Mouse (Mus musculus): Measurements from ENCODE around the gene Lrrtm4. TPM values are rescaled to one million over a fixed set of nuclear protein-coding genes. Genes with fewer than 3 reads are reported as not detected.

Lrrtm4 gene
- total RNA-seq (2021), result 10 to 100 TPM; 65.8 to 70.2 TPM

DNA sequence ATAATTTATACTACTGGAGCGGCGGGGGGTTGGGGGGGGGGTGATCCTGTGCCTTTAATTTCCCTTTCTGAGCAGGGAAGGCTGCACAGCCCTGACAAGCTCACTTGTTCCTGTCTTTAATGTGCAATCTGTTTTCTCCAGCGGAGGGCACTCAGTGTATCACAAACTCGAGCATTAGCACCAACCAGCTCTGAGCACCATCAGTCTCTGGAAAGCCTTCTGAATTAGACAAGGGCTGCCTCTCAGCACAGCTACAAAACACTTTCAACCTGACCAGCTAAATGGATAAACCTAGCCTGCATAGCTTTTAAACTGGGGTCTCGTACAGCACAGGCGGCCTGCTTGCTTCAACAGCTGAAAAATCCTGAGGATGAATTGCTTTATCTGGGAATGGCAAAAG is at the start of gene Lrrtm4:
TSS of gene Lrrtm4 (plus strand) at position 113 of the 400 bp plus-strand sequence.
- DNase-seq, result peak; percentile 61

DNA sequence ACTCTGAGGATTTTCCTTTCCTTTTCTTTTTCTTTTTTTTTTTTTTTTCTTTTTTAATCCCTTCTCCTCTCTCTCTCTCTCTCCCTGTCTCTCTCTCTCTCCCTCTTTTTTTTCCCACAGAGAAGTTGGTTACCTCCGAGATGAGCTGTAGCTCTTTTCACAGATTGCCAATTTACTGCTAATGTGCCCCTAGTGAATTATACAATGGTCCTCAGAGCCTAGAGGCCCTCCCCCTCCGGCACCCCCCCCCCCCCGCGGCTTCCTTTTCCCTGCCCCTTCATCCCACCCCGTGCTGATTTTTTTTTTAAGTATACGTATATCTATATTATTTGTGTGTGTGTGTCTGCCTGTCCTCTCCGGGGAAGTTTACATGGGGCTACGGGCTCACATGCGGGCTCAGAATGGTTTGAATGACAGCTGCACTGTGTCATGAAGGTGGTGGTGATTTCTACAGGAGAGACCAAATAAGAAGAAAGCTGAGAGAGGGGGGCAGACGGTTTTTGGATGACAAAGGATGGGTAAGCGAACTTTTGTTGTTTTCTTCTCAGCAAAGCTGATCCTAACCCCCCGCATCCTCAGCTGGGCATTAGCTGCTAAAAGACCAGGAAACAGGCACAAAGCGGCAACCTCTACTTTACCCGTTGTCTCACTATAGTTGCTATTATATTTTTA is 648 bp downstream of the Lrrtm4 start:
- DNase-seq, result peak in 1 of 2 experiments; percentile 24

DNA sequence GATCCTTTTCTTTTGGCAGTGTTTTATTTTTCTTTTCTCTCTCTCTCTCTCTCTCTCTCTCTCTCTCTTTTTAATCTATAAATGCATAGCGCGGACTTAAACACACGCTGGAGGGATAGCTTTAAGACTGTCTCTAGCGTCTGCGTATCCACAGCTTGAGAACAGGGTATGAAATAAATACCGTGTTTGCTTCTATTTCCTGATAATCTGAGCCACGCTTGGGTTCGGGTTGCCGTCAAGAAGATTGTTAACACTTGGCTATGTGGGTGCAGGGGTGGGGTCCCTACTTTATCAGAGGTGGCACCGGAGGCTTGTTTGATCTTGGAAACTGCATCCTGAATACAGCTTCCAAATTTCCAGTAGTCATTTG is 1.2 kb downstream of the Lrrtm4 start:
- peak in 1 of 2 experiments; percentile 10 for DNase-seq

DNA sequence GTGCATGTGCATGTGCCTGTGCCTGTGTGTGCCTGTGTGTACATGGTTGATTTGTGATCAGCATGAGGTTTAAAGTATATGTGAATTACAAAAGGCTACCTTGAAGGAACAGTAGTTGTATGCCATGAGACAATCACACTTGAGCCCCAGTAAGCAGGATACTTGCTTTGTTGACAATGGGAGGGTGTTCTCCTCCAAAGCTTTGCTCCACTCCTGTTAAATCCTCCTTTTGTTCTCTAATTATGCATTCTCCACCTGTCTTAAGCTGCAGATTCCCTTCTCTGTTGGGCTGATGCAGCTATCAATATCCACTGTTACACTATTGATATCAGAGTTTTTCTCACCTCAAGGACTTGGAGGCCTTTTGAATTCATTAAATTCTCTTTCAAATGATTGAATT is 38.2 kb downstream of the Lrrtm4 start:
- DNase-seq, result no peak

DNA sequence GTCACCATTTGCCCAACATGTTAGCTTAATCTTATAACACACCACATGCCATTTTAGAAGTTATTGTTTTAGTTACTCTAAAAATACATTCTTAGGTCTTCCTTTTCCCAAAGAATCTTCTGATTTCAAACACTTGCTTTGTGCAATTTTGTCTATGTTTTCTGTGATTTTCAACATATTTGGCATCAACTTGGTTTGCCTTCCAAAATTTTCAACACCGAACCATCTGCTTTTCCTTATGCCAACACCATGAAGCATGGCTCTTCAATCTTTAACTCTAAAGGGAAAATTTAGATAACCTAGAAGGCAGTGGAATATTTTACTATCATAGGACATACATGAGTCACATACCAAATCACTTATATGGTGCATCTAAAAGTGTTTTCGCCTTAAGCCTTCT is 59.3 kb downstream of the Lrrtm4 start:
- DNase-seq, result no peak

DNA sequence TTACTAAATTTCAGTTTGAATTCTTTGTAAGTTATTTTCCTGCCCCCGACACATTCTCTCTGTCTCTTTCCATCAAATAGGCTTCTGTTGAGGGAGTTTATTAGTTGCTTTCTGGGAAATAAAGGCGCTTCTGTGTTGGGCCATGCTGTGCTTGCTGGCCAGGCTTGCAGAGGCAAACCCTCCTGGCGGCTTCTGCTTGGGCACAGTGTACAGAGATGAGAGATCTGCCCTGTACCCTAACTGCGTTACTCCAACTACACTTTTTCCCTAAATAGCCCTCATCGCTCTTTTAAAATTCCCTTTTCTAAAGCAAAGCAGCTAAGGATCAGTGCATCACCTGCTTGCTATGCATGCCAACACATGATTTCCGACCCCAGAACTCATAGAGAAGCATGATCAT is 60.6 kb downstream of the Lrrtm4 start:
- DNase-seq, result peak in 1 of 2 experiments; percentile 11

GRCm38 (mm10) chr6:80094909-80095308 is 76.2 kb downstream of the Lrrtm4 start:
- no peak for DNase-seq

GRCm38 (mm10) chr6:80105343-80105742 is 86.7 kb downstream of the Lrrtm4 start:
- DNase-seq, result no peak

DNA sequence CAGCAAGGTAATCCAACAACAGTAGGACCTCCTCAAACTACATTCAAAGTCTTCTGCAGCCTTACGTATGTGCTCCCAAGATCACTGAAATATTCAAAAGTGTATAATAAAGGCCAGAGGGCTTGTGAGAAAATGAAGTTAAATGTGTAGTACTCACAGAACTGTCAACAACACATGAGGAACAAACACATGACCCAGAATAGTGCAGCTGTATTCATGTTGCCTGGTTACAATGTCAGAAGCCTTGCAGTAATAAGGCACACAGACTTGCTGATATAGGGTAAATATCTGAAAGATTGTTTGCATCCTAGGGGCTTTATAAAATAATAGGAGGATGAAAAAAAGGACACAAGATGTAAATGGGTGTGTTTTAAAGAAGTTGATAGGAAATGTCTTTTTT is 87.2 kb downstream of the Lrrtm4 start:
- DNase-seq, result no peak

GRCm38 (mm10) chr6:80126419-80126818 is 107.7 kb downstream of the Lrrtm4 start:
- DNase-seq, result no peak

GRCm38 (mm10) chr6:80162585-80162984 is 143.9 kb downstream of the Lrrtm4 start:
- DNase-seq, result no peak

GRCm38 (mm10) chr6:80181916-80182315 is 163.2 kb downstream of the Lrrtm4 start:
- no peak for DNase-seq

DNA sequence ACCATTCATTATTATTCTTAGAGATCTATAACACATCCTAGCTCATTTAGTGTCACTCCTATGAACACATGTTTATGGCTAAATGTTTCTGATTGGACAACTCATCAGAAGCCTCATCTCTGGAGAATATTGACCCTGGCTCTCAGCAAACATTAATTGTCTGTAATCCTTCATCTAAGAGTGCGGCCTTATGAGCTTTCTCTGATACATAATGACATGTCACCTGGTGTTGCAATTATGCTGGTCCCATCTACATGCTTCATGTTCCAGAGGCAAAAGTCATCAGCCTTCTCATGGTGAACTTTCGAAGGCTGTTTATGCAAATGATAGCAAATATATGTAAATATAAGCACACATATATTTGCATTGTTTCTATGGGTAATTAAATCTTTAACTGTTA is 163.7 kb downstream of the Lrrtm4 start:
- DNase-seq, result no peak

DNA sequence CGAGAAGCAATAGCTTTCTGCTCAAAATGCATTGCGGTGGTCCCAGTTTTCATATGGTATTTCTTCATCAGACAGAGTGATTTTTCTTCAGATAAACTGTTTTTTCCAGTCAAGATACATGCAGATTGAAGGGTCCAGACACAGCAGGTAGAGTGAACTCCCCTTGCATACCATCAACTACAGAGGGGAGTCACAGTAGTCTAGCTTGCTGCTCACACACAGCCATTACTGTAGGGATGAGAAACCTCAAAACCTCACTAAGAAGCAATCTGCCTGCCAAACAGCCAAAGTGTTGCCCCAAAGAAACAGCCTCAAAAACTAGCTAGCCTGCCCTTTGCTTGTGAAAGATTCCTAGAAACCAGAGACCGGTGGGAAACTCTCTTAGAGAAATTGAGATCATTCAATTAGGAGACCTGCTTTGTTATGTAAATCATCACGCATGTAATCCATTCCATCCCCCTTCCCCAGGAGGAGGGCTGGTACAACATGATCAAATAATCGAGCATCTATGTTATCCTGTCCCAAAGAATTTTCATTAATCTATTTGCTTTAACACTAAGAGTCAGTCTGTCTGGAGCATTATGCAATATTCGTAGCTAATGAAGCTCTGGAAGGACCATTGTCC is 166.9 kb downstream of the Lrrtm4 start:
- no peak for DNase-seq

DNA sequence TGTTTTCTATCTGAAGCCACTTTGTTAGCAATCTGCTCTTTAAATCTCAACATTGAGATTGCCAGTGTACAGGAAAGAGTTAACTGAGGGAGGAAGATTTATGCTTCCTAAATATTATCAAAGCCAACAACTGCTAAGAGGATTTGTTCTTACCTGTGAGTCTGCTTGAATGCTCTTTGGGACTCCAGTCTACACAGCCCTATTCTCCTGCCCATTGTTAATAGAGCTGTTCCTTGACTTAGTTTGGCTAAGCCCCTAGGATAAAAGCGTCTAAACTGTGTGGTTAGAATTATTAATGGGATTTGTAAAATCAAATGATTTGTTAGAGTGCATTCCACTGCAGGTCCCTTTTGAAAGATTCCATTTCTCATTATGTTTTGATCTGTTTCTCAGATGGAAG is 168.1 kb downstream of the Lrrtm4 start:
- no peak for DNase-seq

DNA sequence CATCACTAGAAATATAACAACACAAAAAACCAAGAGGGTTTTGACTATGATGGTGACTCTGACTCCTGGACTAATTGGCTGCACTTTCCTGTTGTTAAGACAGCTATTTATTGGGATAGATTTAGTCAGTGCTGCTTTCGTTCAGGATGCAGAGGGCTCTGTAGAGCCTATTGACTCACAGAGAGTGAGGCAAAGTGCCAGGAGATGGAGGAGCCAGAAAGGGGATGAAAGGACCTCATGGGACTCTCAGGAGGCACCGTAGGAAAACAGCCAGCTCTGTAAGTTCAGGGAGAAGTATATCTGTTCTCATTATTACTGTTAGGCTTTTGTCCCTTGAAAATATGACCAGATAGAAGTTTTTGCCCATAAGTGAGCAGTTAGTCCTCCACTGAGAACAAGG is 190.8 kb downstream of the Lrrtm4 start:
- DNase-seq, result no peak

DNA sequence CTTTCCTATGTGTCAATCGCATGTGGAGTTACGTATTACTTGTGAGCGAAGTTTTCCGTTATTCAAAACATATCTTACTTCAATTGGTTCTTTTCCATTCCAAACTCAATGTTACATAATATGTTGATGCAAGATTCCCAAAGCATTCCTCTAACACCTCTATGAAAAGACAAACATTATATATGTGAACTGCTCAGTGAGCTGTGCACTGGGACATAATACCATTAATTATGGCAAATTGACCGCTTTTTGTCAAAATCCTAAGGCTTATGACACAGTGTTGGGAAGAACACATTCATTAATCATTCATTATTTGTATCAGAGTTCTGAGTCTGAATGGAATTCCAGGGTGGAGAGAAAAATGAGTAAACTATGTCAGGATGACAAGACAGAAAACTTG is 191.6 kb downstream of the Lrrtm4 start:
- no peak for DNase-seq

GRCm38 (mm10) chr6:80261595-80261994 is 242.9 kb downstream of the Lrrtm4 start:
- DNase-seq, result no peak

- DNase-seq, result no peak
Measured at GRCm38 (mm10) chr6:80263972-80264371, 245.3 kb downstream of the Lrrtm4 start.

DNA sequence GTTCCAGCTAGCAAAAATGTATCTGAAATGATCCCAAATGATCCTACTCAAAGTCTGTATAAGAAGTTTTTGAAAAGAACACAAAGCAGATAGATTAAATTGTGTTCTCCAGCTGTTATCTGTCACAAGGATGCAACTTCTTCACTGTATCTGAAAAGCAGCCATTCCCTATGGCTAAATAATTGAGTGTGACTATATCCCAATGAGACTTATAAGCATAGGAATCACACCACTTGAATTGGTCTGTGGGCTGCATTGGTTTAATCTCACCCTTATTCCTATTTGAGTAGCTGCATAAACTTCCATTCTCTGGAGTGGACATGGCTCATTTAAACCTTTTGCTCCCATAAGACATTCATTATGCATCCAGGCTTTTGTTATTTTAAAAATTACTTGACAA is 245.9 kb downstream of the Lrrtm4 start:
- DNase-seq, result no peak

- no peak for DNase-seq
Measured at GRCm38 (mm10) chr6:80265746-80266145, 247.1 kb downstream of the Lrrtm4 start.

GRCm38 (mm10) chr6:80286968-80287367 is 268.3 kb downstream of the Lrrtm4 start:
- no peak for DNase-seq

DNA sequence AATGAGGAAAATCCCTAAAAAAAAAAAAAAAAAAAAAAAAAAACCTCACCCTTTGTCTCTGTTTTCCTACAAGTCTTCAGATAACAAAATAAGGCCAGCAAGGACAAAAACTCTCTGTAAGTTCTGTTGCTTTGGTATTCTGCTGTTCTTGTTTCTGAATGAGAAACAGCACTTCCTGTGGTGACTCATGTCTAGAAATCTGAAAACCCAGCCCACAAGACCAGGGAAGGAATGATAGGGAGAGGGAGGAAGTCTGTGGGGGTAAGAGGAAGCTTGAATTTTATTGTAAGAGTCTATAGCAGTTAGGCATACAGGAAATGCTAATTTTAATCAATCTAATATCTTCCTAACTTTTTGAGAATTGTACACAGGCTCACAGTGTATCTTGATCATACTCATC is 283.2 kb downstream of the Lrrtm4 start:
- DNase-seq, result no peak

GRCm38 (mm10) chr6:80303568-80303967 is 284.9 kb downstream of the Lrrtm4 start:
- no peak for DNase-seq

GRCm38 (mm10) chr6:80328391-80328790 is 309.7 kb downstream of the Lrrtm4 start:
- no peak for DNase-seq
